Mouse (Mus musculus) ES-E14 (cell line): ENCODE measurements around the gene E4f1.

Experiments used
- CHD2 ChIP-seq: IDR thresholded peaks from 2 replicates; pipeline ENCODE4 v1.6.1; 2014; ENCODE audit warnings: mild to moderate bottlenecking, low read depth, low read length, inconsistent platforms
- ZC3H11A ChIP-seq: IDR thresholded peaks from 2 replicates; pipeline ENCODE4 v1.6.1; 2012; ENCODE audit warnings: low read depth, mild to moderate bottlenecking, inconsistent platforms, low read length, borderline replicate concordance

DNA sequence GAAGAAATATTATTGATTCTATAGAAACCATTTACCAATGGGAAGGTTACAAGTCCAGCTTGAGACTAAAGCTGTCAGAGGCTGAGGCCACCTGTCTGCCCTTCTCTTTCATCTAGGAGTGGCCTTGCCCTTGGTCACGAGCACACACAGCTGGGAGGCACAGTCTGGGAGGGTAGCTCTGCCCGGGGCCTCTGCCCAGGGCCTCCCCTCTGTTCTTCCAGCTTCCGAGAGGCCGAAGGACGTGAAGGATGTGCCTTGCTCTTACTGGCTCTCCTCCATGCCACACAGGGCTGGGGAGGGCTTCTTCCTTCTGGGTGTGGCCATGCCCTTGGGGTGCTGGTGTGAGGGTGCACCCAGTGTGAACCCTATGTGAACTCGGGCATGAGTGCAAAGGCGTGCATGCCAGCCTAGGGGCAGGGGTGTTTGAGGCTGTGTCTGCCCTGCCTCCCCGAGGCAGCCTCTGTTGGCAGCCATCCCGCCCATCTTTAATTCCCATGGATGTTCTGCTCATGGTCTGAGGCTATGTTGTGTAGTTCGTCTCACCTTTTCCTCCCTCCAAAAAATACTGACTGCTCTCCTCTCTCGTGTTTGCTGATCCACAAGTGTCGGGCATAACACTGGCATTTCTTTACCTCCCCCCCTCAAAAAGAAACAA, 37.8 kb upstream of the E4f1 start:
- TF ChIP-seq CHD2 = no peak
- no peak for TF ChIP-seq ZC3H11A
